Mouse (Mus musculus) adrenal gland, adult 10 weeks (tissue): Measurements from ENCODE around the gene Rtl3. TPM values are rescaled to one million over a fixed set of nuclear protein-coding genes. Genes with fewer than 3 reads are reported as not detected.

Source experiments
- polyA plus RNA-seq: library from polyadenylated mRNA; stranded (reverse); fragments of 350-450 nt; fragmentation: Illumina TruSeq; extraction: RNeasy Lipid Tissue Mini Kit (QIAGEN cat#74804); gene quantifications from one replicate; pipeline ENCODE4 v1.2.3, GENCODE M21; 2014; ENCODE audit warnings: low read depth, low replicate concordance

Gene Rtl3
- 0.23 TPM for polyA plus RNA-seq

GRCm38 (mm10) chrX:106840409-106840808 lies at the start of gene Rtl3:
Rtl3 (minus strand) TSS chrX:106840644.

Other genes starting within 250 kb of the Rtl3 start
- 6.6 TPM for gene Cysltr1, start 237.0 kb downstream of the Rtl3 start, polyA plus RNA-seq
- gene Lpar4, start 80.0 kb upstream of the Rtl3 start, polyA plus RNA-seq = 8.5 TPM
- gene P2ry10, start 247.8 kb upstream of the Rtl3 start, polyA plus RNA-seq = 1.3 TPM